Mouse (Mus musculus) WW6 (cell line): Measurements from ENCODE around the gene Kdelr3.
A peak's percentile ranks its signal among the peaks of the same experiment; 100 is the strongest.

Experiments used
- DNase-seq: peaks from one replicate; pipeline ENCODE4 v3.0.0-alpha.2; 2013; ENCODE audit warnings: low read depth, low spot score

Gene Kdelr3

DNA sequence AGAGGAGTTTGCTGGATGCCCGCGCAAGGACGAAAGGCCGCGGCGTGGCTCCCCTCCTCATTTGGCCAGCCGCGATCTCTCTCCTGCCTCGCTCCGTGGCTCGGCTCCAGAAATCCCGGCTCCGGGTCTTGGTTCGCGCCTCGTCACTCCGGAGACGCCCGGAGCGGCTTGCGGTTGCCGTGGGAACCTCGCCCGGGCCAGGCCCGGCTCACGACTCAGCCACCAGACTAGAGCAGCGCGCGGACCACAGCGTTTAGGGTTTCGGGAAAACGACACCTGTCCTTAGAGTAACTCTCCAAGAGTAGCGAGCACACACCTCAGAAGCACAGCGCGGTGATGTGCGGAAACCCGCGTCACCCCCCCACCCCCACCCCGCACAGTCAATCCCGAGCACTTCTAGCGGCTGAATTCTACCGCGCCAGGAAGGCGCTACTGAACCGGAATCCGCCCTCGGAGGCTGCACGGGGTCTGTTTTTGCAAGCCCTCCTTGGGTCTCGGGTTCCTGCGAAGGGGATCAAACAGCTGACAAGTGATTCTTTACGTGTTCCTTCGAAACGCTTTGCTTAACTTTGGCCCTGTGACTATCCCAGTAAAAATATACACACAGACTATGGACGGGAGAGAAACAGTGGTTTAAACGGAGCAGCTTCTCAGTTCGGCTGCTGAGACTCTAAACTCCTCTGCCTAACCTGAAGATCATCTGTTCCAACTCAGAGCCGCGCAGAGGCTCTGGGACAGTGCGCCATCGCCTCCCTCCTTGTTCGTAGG, 4.5 kb upstream of the Kdelr3 start:
- no peak for DNase-seq

DNA sequence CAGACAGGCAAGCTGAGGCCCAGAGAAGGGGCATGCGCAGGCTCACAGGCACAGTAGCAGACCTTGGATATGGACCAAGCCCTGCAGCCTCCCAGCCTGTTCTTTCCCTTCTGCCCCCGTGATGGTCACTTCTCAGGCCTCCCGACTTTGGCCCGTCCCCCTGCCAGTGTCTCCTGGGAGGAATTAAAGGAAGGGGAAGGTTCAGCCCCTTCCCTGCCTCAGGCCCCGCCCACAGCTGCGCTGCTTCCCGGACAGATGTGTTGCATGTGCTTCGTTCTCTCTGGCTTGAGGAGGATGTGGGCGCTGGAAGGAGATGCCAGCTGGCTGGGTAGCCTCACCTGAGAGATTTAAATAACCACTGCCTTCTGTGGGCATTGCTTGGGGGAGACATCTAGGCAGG, 2.3 kb upstream of the Kdelr3 start:
- DNase-seq = no peak

DNA sequence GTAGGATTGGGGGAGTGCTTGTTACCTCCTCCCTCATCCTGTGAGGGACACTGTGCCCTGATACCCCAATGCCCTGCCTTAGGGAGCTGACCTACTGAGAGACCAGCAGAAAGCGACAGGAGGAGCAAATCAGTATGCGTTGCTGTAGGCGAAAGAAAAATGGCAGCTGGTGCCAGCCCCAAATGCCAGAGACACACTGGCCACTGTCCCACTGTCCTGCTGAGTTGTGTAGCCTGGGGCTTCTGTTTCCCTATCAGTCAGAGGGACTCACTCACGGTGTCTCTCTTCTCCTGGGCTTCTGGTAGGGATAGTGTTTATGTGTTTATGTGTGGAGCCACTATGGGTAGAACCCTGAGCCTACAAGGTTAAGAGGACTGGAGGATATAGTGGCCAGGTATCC, 1.5 kb downstream of the Kdelr3 start:
- DNase-seq = no peak

DNA sequence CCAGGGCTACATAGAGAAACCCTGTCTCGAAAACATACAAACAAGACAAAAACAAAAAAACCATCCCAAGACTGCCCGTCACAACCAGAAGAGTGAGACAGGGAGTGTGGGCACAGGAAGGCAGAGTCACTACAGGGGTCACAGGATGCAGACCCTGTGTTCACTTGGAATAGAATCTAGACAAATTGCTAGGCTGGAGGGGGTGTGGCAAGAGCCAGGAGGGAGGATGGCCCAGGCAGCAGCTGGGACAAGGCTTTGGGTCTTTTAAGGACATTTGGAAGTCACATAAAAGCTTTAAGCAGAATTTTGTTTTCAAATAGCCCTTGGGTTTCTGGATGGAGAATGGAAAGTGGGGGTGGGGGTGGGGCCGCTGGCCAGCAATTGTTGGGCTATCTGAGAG, 2.4 kb downstream of the Kdelr3 start:
- DNase-seq = no peak

DNA sequence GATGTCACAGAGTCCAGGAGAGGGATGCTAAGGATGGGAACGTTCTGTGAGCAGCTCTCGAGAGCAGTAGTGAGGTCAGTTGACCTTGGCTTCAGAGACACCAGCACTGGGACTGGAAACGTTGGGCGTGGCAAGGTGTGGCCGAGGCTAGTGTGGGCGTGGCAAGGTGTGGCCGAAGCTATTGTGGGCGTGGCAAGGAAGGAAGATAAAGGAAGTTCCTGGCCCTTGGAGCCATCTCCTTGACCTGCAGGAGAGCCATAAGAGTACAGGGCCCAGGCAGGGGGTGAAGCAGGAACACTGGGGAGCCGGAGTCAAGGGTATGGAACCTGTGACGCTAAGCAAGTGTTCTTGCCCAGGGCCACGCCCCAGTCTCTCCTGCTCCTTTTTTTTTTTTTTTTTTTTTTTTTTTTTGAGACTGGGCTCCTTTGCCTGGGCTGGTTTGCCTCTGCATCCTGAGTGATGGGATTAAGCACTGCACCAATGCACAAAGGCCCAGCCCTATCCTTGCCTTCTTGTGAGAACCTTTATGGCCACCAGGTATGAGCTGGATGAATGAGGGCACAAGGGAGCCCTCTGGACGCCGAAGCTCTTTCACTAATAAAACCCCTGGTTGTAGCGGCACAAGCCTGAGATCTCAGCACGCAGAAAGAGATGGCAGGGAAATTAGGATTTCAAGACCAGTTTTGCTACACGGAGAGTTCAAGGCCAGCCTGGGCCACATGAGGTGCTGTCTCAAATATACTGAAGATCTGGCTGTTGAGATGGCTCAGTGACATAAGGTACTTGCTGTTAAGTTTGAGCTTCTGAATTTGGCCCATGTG, 3.4 kb downstream of the Kdelr3 start:
- DNase-seq = no peak

DNA sequence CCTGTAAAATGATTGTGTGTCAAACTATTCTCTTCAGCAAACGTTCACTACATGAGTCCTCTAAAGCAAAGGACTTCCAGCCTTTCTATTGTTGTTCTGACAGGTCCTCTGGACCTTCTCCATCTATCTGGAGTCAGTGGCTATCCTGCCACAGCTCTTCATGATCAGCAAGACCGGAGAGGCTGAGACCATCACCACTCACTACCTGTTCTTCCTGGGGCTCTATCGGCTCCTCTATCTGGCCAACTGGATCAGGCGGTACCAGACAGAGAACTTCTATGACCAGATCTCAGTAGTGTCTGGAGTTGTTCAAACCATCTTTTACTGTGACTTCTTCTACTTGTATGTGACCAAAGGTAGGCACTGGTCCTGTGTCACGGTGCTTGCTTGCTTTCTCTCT, 9.4 kb downstream of the Kdelr3 start:
- DNase-seq = no peak

GRCm38 (mm10) chr15:79525979-79526768, 10.0 kb downstream of the Kdelr3 start:
- DNase-seq = no peak

DNA sequence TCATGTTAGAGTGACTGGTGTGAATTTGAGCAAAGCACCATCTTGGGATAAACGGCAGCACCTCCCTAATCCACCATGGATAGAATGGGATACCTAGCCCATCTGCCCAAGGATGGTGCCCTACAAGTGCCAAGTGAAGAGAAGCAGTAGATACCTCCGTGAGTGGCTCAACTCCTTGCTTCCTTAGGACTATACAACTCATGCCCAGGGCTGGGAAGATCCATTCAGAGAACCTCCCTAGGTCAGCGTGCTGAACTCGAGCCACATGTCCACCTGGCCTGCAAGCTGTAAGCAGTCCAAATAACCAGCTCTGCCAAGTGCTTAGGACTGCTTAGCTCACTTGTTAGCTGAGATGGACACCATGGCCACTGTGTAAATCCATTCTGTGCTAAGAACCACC, 11.0 kb downstream of the Kdelr3 start:
- DNase-seq = no peak

DNA sequence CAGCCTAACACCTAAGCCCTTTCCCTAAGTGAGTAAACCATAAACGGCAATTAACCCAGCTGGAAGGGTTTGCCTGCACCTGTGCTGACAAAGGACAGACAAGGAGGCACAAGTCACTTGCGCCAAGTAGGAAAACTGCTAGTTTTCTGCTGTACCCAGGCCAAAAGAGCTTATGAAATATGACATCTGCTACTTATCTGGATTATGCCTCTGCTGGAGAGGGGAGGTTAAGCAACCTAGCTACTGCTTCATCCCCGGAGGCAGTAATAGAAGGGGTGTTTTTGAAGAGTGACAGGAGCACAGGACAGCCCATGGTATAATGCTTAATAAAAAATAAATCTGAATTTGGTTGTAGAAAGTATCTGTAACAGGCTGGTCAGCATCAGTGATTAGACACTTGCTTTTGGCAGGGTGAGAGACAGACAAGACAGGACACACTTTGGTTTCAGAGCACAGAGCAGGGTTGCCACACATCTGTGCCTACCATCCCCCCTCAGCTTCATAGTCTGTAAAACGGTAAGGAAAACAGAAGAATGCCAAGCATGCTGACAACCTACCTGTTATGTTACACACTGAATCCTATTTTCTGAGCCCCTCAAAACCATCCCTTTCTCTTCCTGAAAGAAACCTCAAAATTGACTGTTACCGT, 11.9 kb downstream of the Kdelr3 start:
- no peak for DNase-seq

GRCm38 (mm10) chr15:79529935-79530334, 13.7 kb downstream of the Kdelr3 start:
- no peak for DNase-seq

- no peak for DNase-seq
Measured at GRCm38 (mm10) chr15:79533796-79534195, 17.6 kb downstream of the Kdelr3 start.

GRCm38 (mm10) chr15:79543968-79544367, 27.8 kb downstream of the Kdelr3 start:
- DNase-seq = no peak

GRCm38 (mm10) chr15:79545496-79545895, 29.3 kb downstream of the Kdelr3 start:
- no peak for DNase-seq

GRCm38 (mm10) chr15:79545921-79546399, 29.7 kb downstream of the Kdelr3 start:
- peak; percentile 14 for DNase-seq

GRCm38 (mm10) chr15:79546410-79547288, 30.4 kb downstream of the Kdelr3 start, which contains the start of gene Ddx17:
Ddx17 (minus strand) TSS chr15:79546741.
- DNase-seq = peak; percentile 93

GRCm38 (mm10) chr15:79547289-79547820, 31.1 kb downstream of the Kdelr3 start:
- no peak for DNase-seq

DNA sequence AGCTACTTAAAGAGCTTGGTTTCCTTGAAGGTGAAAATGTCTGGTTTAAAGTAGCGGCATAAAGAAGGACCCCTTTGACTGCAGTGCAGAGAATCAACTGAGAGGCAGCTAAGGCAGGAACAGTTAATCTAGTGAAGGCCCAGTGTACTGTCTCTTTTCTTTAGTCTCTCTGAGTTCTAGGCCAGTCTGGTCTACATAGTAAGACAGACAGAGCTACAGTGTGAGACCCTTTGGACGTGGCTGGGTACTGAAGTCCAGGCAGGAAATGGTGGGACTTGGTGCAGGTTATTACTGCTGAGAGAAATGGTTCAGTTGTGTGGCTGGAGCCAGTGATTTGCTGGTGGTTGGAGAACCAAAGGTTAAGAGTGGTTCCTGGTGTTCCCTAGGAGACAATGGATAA, 32.0 kb downstream of the Kdelr3 start:
- DNase-seq = no peak

GRCm38 (mm10) chr15:79552566-79552965, 36.4 kb downstream of the Kdelr3 start:
- DNase-seq = no peak

DNA sequence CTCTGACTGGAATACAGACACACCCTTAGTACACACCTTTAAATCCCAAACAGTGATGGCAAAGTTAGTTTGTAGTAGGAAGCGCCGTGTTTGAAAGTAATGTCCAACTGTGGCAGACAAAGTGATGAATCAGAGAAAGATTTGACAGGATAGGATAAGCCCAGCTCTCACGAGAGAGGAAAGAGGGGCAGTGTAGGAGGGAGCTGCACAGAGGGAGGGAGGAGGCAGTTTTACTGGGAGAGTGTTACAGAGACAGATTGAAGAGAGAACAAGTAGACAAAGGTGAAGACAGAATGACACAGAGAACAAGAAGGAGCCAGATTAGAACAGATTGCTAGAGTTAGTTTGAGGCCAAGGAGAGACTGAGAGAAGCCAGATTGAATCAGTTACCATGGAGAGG, 43.4 kb downstream of the Kdelr3 start:
- no peak for DNase-seq

GRCm38 (mm10) chr15:79562417-79562816, 46.2 kb downstream of the Kdelr3 start:
- DNase-seq = no peak
